Mouse (Mus musculus): Measurements from ENCODE around the gene Gm28710.

Gene Gm28710

GRCm38 (mm10) chr5:16791243-16791860 lies at the start of gene Gm28710:
Gene Gm28710, plus strand, starts transcription at chr5:16791810.
- no peak for DNase-seq (ENCODE audit: low spot score in 2 of 2)

GRCm38 (mm10) chr5:16777176-16777575 lies 14.4 kb upstream of the Gm28710 start:
- no peak for DNase-seq (ENCODE audit: low spot score in 2 of 2)

- DNase-seq (ENCODE audit: low spot score in 2 of 2), result no peak
These were observed 12.9 kb upstream of the Gm28710 start for GRCm38 (mm10) chr5:16778610-16779172.

GRCm38 (mm10) chr5:16785627-16786026 lies 6.0 kb upstream of the Gm28710 start:
- DNase-seq (ENCODE audit: low spot score in 2 of 2), result no peak

GRCm38 (mm10) chr5:16794972-16795371 lies 3.4 kb downstream of the Gm28710 start:
- no peak for DNase-seq (ENCODE audit: low spot score in 2 of 2)

- no peak for DNase-seq (ENCODE audit: low spot score in 2 of 2)
These were observed 11.1 kb downstream of the Gm28710 start for GRCm38 (mm10) chr5:16802726-16803125.

GRCm38 (mm10) chr5:16838991-16839390 lies 47.4 kb downstream of the Gm28710 start:
- DNase-seq (ENCODE audit: low spot score in 2 of 2), result no peak

- DNase-seq (ENCODE audit: low spot score in 2 of 2), result peak in 1 of 2 experiments; percentile 22
These were observed 77.8 kb downstream of the Gm28710 start for GRCm38 (mm10) chr5:16869309-16869915.

- DNase-seq (ENCODE audit: low spot score in 2 of 2), result no peak
These were observed 102.6 kb downstream of the Gm28710 start for GRCm38 (mm10) chr5:16894161-16894560.

GRCm38 (mm10) chr5:16919791-16920190 lies 128.2 kb downstream of the Gm28710 start:
- DNase-seq (ENCODE audit: low spot score in 2 of 2), result no peak

GRCm38 (mm10) chr5:16922473-16922872 lies 130.9 kb downstream of the Gm28710 start:
- DNase-seq (ENCODE audit: low spot score in 2 of 2), result no peak

Measured in spleen, postnatal 10 days (tissue).